Mouse (Mus musculus): ENCODE data around the gene Olfr836. TPM values are rescaled to one million over a fixed set of nuclear protein-coding genes. Genes with fewer than 3 reads are reported as not detected.
"Not testable (repeated sequence)": the region's sequence is repeated elsewhere in the genome, so short reads cannot be mapped to it uniquely, and the experiment has no call there.

Gene Olfr836
- polyA plus RNA-seq (2012; rRNA removed), result not detected in 2 replicates

DNA sequence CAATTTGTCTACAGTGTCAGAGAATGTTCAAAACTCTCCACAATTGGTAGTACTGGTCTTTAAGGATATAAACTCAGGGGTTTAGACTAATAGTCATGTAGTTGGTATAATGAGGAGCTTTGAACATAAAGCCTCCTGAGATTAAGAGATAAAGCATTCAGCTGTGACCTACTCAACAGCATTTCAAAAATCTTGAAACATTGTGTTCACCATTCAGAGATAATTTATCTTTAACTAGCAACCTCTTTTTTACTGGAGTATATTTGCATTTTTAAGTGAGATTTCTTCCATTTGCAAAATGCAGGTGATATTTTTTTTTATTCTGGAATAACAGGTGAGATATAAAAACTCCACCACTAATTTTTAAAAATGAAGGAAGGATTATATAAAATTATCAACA, at the start of gene Olfr836:
TSS of gene Olfr836 (plus strand) at position 301 of the 400 bp plus-strand sequence.
- DNase-seq (ENCODE audit: extremely low spot score in 1 of 2, low spot score in 1 of 2), result no peak

GRCm38 (mm10) chr9:19084986-19085385, 35.2 kb upstream of the Olfr836 start:
- no peak for DNase-seq (ENCODE audit: extremely low spot score in 1 of 2, low spot score in 1 of 2)

DNA sequence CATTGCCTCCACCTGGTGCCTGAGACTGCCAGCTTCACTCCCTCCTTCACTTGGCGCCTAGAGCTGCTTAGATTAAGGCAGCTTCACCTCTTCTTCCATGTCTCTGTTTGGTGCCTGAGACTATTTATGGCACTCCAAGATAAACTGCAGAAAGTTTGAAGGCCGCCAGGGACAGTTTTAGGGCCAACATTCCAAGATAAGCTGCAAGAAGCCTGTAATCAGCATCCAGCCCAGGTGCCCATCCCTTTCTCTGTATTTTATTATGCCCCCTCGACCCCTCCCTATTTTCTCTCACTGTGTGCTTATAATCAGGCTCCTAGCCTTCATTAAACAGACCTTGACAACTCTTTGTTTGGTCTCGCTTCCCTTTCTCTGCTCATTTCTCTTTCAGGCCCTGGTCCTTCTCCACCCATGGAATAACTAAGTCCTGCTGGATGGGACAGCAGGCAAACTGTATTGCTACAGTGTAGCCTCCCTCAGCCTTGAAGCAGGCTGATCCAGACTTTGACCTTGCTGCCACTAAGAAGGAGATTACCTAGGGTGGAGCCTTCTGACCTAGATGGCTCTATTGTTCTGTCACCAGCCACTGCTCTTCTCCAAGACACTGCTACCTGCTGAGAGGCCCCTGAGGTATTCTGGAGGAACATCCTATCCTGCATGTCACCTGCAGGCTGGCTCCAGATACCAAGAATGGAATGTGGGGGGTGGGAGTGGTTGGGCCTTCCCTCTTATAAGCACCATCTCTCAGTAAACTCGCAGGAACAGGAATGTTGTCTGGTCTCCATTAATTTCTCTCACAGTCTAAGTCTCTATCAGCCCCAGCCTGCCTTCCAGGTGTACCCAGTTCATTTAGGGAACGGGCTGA, 27.1 kb upstream of the Olfr836 start:
- DNase-seq (ENCODE audit: extremely low spot score in 1 of 2, low spot score in 1 of 2), result not testable (repeated sequence)

DNA sequence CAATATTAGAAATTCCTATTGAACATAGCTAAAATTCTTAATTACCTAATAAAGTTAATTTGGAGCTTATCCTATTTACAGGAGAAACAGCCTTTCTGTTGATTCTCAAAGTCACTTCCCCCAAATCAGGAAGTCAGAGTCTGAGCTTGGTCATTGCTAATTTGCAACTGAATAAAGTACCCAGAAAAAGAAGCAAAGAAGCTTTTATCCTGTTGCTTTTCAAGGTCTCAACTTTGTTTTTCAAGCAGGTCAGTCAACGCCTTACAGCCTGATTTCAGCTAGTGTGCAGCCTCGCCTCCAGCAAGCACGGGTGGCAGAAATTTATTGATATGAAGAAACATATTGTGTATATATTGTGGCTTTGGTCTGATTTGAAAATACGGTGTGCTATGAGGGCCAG, 22.9 kb upstream of the Olfr836 start:
- no peak for DNase-seq (ENCODE audit: extremely low spot score in 1 of 2, low spot score in 1 of 2)

DNA sequence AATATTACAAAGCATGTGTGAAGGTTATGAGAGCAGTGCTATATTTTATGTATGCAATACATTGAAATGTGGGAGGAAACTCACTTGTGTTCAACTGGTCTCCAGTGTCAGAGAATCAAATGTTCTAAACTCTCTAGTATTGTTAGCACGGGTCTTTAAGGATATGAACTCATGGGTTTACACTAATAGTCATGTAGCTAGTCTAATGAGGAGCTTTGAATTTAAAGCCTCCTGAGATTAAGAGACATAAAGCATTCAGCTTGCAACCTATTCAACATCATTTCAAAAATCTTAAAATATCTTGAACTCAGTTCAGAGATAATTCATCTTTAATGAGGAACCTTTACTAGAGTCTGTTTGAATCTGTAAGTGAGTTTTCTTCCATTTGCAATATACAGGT, 15.8 kb downstream of the Olfr836 start, which contains the start of gene Olfr837:
TSS of gene Olfr837 (plus strand) at position 301 of the 400 bp plus-strand sequence.
- no peak for DNase-seq (ENCODE audit: extremely low spot score in 1 of 2, low spot score in 1 of 2)

Other genes starting within 250 kb of the Olfr836 start
- not detected in 2 replicates for gene Olfr830, start 245.7 kb upstream of the Olfr836 start, polyA plus RNA-seq (2012; rRNA removed)
- gene Olfr832, start 183.3 kb upstream of the Olfr836 start, polyA plus RNA-seq (2012; rRNA removed), result not detected in 2 replicates
- gene Olfr834, start 132.4 kb upstream of the Olfr836 start, polyA plus RNA-seq (2012; rRNA removed), result not detected in 2 replicates
- gene Olfr835, start 87.6 kb upstream of the Olfr836 start, polyA plus RNA-seq (2012; rRNA removed), result not detected in 2 replicates
- not detected in 2 replicates for gene Olfr837, start 15.9 kb downstream of the Olfr836 start, polyA plus RNA-seq (2012; rRNA removed)
- not detected in 2 replicates for gene Olfr839-ps1, start 56.9 kb downstream of the Olfr836 start, polyA plus RNA-seq (2012; rRNA removed)
- gene Olfr843, start 131.6 kb downstream of the Olfr836 start, polyA plus RNA-seq (2012; rRNA removed), result 0.02 TPM in 1 of 2 replicates, not detected in the other
- not detected in 2 replicates for gene Olfr844, start 196.0 kb downstream of the Olfr836 start, polyA plus RNA-seq (2012; rRNA removed)
- gene Olfr845, start 216.1 kb downstream of the Olfr836 start, polyA plus RNA-seq (2012; rRNA removed), result not detected in 2 replicates
- not detected in 2 replicates for gene Olfr846, start 243.6 kb downstream of the Olfr836 start, polyA plus RNA-seq (2012; rRNA removed)